Mouse (Mus musculus) stomach, embryonic 14.5 days (tissue): ENCODE measurements at regions not wholly inside any gene's neighbourhood (a gene's known extent, or its start where the extent isn't known, plus 50 kb on each side); places are given as distances from the start of the nearest gene placed in this dataset.

Experiments
- ATAC-seq: fragments of 200-750 bp; cut with Nextera tagmentation; 2 replicates; pipeline ENCODE4 v1.8.0; 2017; ENCODE audit warnings: low read depth, moderate TSS enrichment; ENCODE audit not compliant: insufficient number of reproducible peaks, insufficient read depth, low FRiP score
- H3K27ac ChIP-seq: fragments of 300-500 bp; sonication (generic); 2 replicates; pipeline ENCODE4 v1.5.1; 2014; ENCODE audit warnings: mild to moderate bottlenecking, low read length, moderate library complexity, mixed read lengths
- H3K27me3 ChIP-seq: fragments of 300-500 bp; sonication (generic); 2 replicates; pipeline ENCODE4 v1.6.1; 2014; ENCODE audit warnings: low read length, control low read depth, mixed read lengths; ENCODE audit not compliant: control insufficient read depth, insufficient read depth
- H3K36me3 ChIP-seq: fragments of 300-500 bp; sonication (generic); 2 replicates; pipeline ENCODE4 v1.6.1; 2014; ENCODE audit warnings: mild to moderate bottlenecking, control low read depth, low read length, moderate library complexity, mixed read lengths; ENCODE audit not compliant: control insufficient read depth, insufficient read depth
- H3K4me1 ChIP-seq: fragments of 300-500 bp; sonication (generic); 2 replicates; pipeline ENCODE4 v1.6.1; 2014; ENCODE audit warnings: low read length, control low read depth, mixed read lengths; ENCODE audit not compliant: control insufficient read depth, insufficient read depth
- H3K4me2 ChIP-seq: fragments of 300-500 bp; sonication (generic); replicated peaks from 2 replicates; pipeline ENCODE4 v1.6.1; 2014; ENCODE audit warnings: low read depth, low read length, control low read depth
- H3K4me3 ChIP-seq: fragments of 300-500 bp; sonication (generic); 2 replicates; pipeline ENCODE4 v1.5.1; 2014; ENCODE audit warnings: low read depth, low read length, control low read depth
- H3K9ac ChIP-seq: fragments of 300-500 bp; sonication (generic); replicated peaks from 2 replicates; pipeline ENCODE4 v1.6.1; 2014; ENCODE audit warnings: low read depth, mild to moderate bottlenecking, control low read depth, low read length, moderate library complexity, mixed read lengths
- H3K9me3 ChIP-seq: fragments of 300-500 bp; sonication (generic); 2 replicates; pipeline ENCODE4 v1.6.1; 2016; ENCODE audit warnings: low read depth, low read length, control low read depth; ENCODE audit not compliant: control insufficient read depth
- WGBS: fragments of 180-500 bp; shearing (Covaris S2); extraction: QIAGEN DNeasy Blood & Tissue Kit; methylation state at CpG from one replicate; pipeline ENCODE4 v1.1.7; 2014; 5-methylcytosine and 5-hydroxymethylcytosine counted together

GRCm38 (mm10) chr13:110784162-110784785 lies 389.4 kb downstream of the Plk2 start:
- ATAC-seq, result no peak
- Histone ChIP-seq H3K4me2 (no peak overlapping the region), H3K9ac (no peak overlapping the region), H3K27ac (no peak overlapping the region), H3K27me3 (no peaks in the 10 kb centered on the region), H3K4me1 (no peaks in the 10 kb centered on the region), H3K9me3 (no peaks in the 10 kb centered on the region), H3K4me3 (no peak overlapping the region), H3K36me3 (no peaks in the 10 kb centered on the region)
- WGBS, result 84% methylated on average over 12 of the region's 12 CpGs

GRCm38 (mm10) chr13:110784822-110785221 lies 390.0 kb downstream of the Plk2 start:
- H3K4me3 ChIP-seq, result no peak overlapping the region
- H3K4me2 ChIP-seq, result no peak overlapping the region
- no peaks in the 10 kb centered on the region for H3K9me3 ChIP-seq
- H3K27ac ChIP-seq, result no peak overlapping the region
- no peaks in the 10 kb centered on the region for H3K36me3 ChIP-seq
- ATAC-seq, result no peak
- H3K4me1 ChIP-seq, result no peaks in the 10 kb centered on the region
- 87% methylated on average over 5 of the region's 5 CpGs for WGBS
- H3K27me3 ChIP-seq, result no peaks in the 10 kb centered on the region
- H3K9ac ChIP-seq, result no peak overlapping the region

- Histone ChIP-seq H3K9me3 (no peaks in the 10 kb centered on the region), H3K9ac (no peak overlapping the region), H3K27me3 (no peaks in the 10 kb centered on the region), H3K27ac (no peak overlapping the region), H3K4me3 (no peak overlapping the region), H3K36me3 (no peaks in the 10 kb centered on the region), H3K4me1 (no peaks in the 10 kb centered on the region), H3K4me2 (no peak overlapping the region)
- 51% methylated on average over 7 of the region's 7 CpGs for WGBS
- ATAC-seq, result no peak
Measured at GRCm38 (mm10) chr13:110798313-110798712, 403.5 kb downstream of the Plk2 start.

GRCm38 (mm10) chr13:110802841-110803240 lies 408.0 kb downstream of the Plk2 start:
- Histone ChIP-seq H3K9ac (no peak overlapping the region), H3K27me3 (no peaks in the 10 kb centered on the region), H3K9me3 (no peaks in the 10 kb centered on the region), H3K4me3 (no peak overlapping the region), H3K36me3 (no peaks in the 10 kb centered on the region), H3K4me1 (no peaks in the 10 kb centered on the region), H3K4me2 (no peak overlapping the region), H3K27ac (no peak overlapping the region)
- WGBS, result 66% methylated on average over 6 of the region's 6 CpGs
- ATAC-seq, result no peak

GRCm38 (mm10) chr13:110812401-110812800 lies 417.6 kb downstream of the Plk2 start:
- no peak overlapping the region for H3K27ac ChIP-seq
- ATAC-seq, result no peak
- 46% methylated on average over 6 of the region's 6 CpGs for WGBS
- H3K9me3 ChIP-seq, result no peaks in the 10 kb centered on the region
- H3K4me2 ChIP-seq, result no peak overlapping the region
- H3K9ac ChIP-seq, result no peak overlapping the region
- no peaks in the 10 kb centered on the region for H3K27me3 ChIP-seq
- H3K4me3 ChIP-seq, result no peak overlapping the region
- no peaks in the 10 kb centered on the region; the same call in 1 of the 2 replicates for H3K4me1 ChIP-seq
- no peaks in the 10 kb centered on the region for H3K36me3 ChIP-seq

- 85% methylated on average over 1 of the region's 1 CpGs for WGBS
Measured at GRCm38 (mm10) chr13:110814066-110814465, 419.2 kb downstream of the Plk2 start.

GRCm38 (mm10) chr13:110819301-110819862 lies 424.5 kb downstream of the Plk2 start:
- no peak for ATAC-seq
- WGBS, result 48% methylated on average over 2 of the region's 2 CpGs

More at GRCm38 (mm10) chr13:110814066-110814465, 419.2 kb downstream of the Plk2 start:
- Histone ChIP-seq H3K9ac (no peak overlapping the region), H3K4me3 (no peak overlapping the region), H3K36me3 (no peaks in the 10 kb centered on the region), H3K4me1 (peaks cover 1% of the 10 kb centered on the region; the same call in 1 of the 2 replicates), H3K27me3 (no peaks in the 10 kb centered on the region), H3K9me3 (no peaks in the 10 kb centered on the region), H3K27ac (no peak overlapping the region), H3K4me2 (no peak overlapping the region)
- no peak for ATAC-seq

GRCm38 (mm10) chr13:110824878-110825277 lies 429.9 kb upstream of the Actbl2 start:
- Histone ChIP-seq H3K27ac (no peak overlapping the region), H3K4me2 (no peak overlapping the region), H3K4me3 (no peak overlapping the region), H3K4me1 (no peaks in the 10 kb centered on the region), H3K9ac (no peak overlapping the region), H3K9me3 (no peaks in the 10 kb centered on the region), H3K36me3 (no peaks in the 10 kb centered on the region), H3K27me3 (no peaks in the 10 kb centered on the region)
- no peak for ATAC-seq
- WGBS, result 82% methylated on average over 9 of the region's 9 CpGs

More at GRCm38 (mm10) chr13:110819301-110819862, 424.5 kb downstream of the Plk2 start:
- no peak overlapping the region for H3K4me3 ChIP-seq
- H3K4me1 ChIP-seq, result peaks cover 6% of the 10 kb centered on the region
- no peak overlapping the region for H3K27ac ChIP-seq
- no peaks in the 10 kb centered on the region for H3K9me3 ChIP-seq
- H3K36me3 ChIP-seq, result no peaks in the 10 kb centered on the region
- no peak overlapping the region for H3K9ac ChIP-seq
- no peaks in the 10 kb centered on the region for H3K27me3 ChIP-seq
- no peak overlapping the region for H3K4me2 ChIP-seq

- Histone ChIP-seq H3K27me3 (no peaks in the 10 kb centered on the region), H3K9me3 (no peaks in the 10 kb centered on the region)
- WGBS, result 47% methylated on average over 5 of the region's 5 CpGs
Measured at GRCm38 (mm10) chr13:110832442-110832841, 422.4 kb upstream of the Actbl2 start.

More at GRCm38 (mm10) chr13:110832442-110832841, 422.4 kb upstream of the Actbl2 start:
- H3K4me1 ChIP-seq, result no peaks in the 10 kb centered on the region
- no peak overlapping the region for H3K9ac ChIP-seq
- no peaks in the 10 kb centered on the region for H3K36me3 ChIP-seq
- no peak overlapping the region for H3K4me2 ChIP-seq
- H3K4me3 ChIP-seq, result no peak overlapping the region
- no peak overlapping the region for H3K27ac ChIP-seq
- no peak for ATAC-seq
